In the genomic region with DNA sequence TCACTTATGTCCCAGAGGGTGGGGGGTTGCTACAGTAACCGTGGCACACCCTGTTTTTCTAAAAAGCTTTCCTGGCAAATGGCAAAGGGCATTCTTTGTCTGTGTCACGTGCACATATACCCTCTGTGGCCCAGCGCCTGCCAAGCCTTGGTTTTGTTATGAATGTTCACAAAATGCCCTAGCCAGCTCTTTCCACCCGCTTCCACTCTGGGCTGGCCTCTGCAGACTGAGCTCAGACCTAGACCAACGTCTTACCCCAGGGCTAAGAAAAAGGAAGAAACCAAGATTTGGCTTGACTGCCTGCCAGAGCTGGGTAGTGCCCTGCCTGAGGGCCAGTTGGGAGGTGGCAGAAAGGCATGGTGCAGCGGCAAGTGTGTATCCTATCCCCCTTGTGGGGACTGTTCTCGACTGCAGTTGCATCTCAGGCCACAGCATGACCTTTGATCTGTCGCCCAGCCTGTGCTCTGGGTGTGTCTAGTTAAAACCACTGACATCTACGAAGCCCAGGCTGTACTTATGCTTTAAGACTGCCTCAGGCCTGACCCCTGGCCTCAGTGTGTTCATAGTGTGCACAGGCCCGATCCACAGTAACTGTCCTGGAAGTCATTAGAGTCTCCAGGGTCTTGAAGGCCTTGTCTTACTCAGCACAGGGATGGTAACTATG, we compare ENCODE assay signal across 9 mouse cellular contexts. TPM values are rescaled to one million over a fixed set of nuclear protein-coding genes. Genes with fewer than 3 reads are reported as not detected.
DNase-seq lines count a peak whose midpoint lies in the region; ATAC-seq and TF ChIP-seq lines count a peak whose summit lies in the region.
"Had no signal": no experiment of that assay in that cellular context is flagged by ENCODE, and none has a peak within 500 bp of the region (broad histone marks: within the 10 kb centered on the region; RNA-seq: fewer than 3 reads in every experiment).

No protein-coding gene starts in this region.

- no peak for TF ChIP-seq CTCF in lung, embryonic 14.5 days (IDR thresholded peaks at IDR 0.05; ENCODE audit: low read depth)

- H3K9ac ChIP-seq in lung, embryonic 14.5 days, result no peak overlapping the region
- H3K9ac ChIP-seq in heart, embryonic 15.5 days, result no peak overlapping the region

- H3K27me3 ChIP-seq in lung, embryonic 14.5 days (ENCODE audit: insufficient read depth, low read length), result no peaks in the 10 kb centered on the region
- no peaks in the 10 kb centered on the region for H3K27me3 ChIP-seq in heart, embryonic 15.5 days

- ATAC-seq in lung, embryonic 14.5 days (ENCODE audit: insufficient read depth), result no peak
- no peak for ATAC-seq in heart, embryonic 15.5 days (replicated peaks; ENCODE audit: insufficient number of reproducible peaks, insufficient read depth, low FRiP score, low read depth)
- no peak for ATAC-seq in granulocyte monocyte progenitor cell, adult 5-6 weeks (replicated peaks; ENCODE audit: poor library complexity, severe bottlenecking)

- H3K4me1 ChIP-seq in lung, embryonic 14.5 days (ENCODE audit: insufficient read depth), result no peaks in the 10 kb centered on the region
- H3K4me1 ChIP-seq in heart, embryonic 15.5 days (replicated peaks), result 0 out of 2 replicates have a peak, but pooled peaks cover 12% of the 10 kb centered on the region

- no peaks in the 10 kb centered on the region for H3K9me3 ChIP-seq in lung, embryonic 14.5 days (ENCODE audit: low read depth, low read length)
- no peaks in the 10 kb centered on the region for H3K9me3 ChIP-seq in heart, embryonic 15.5 days (replicated peaks)

- H3K4me3 ChIP-seq in lung, embryonic 14.5 days (ENCODE audit: low read depth, low read length), result no peak overlapping the region
- no peak overlapping the region for H3K4me3 ChIP-seq in heart, embryonic 15.5 days
- no peak overlapping the region for H3K4me3 ChIP-seq in macrophage (ENCODE audit: inconsistent target)

- H3K27ac ChIP-seq in lung, embryonic 14.5 days (ENCODE audit: low read depth), result peak overlapping the region; percentile 16; the same call in 1 of the 2 replicates
- 0 out of 2 replicates have a peak overlapping the region, but pooled peaks have one; percentile 22 for H3K27ac ChIP-seq in heart, embryonic 15.5 days
- H3K27ac ChIP-seq in macrophage, result peak overlapping the region; percentile 2; the same call in 1 of the 2 replicates

- peak; percentile 38 for DNase-seq in adrenal gland, postnatal 14 days
- no peak for DNase-seq in adrenal gland, postnatal 4 days (ENCODE audit: low spot score in 2 of 2)
- DNase-seq in lung, embryonic 14.5 days, result no peak
- no peak for DNase-seq in lung, postnatal 14 days
- no peak for DNase-seq in urinary bladder, adult 18-20 months (ENCODE audit: low spot score in 2 of 2)

- 63% methylated on average over 10 of the region's 10 CpGs for WGBS in lung, embryonic 14.5 days
- 67% methylated on average over 10 of the region's 10 CpGs for WGBS in heart, embryonic 15.5 days
- WGBS in macrophage (ENCODE audit: missing documents), result 66% methylated on average over 10 of the region's 10 CpGs

- peaks cover 71% of the 10 kb centered on the region for H3K36me3 ChIP-seq in lung, embryonic 14.5 days (ENCODE audit: insufficient read depth)
- peaks cover 56% of the 10 kb centered on the region for H3K36me3 ChIP-seq in heart, embryonic 15.5 days
- peaks cover 67% of the 10 kb centered on the region for H3K36me3 ChIP-seq in macrophage (ENCODE audit: inconsistent target)

- H3K79me2 ChIP-seq in macrophage (ENCODE audit: inconsistent target), result no peaks in the 10 kb centered on the region

- H3K4me2 ChIP-seq in lung, embryonic 14.5 days, result no peak overlapping the region
- no peak overlapping the region for H3K4me2 ChIP-seq in heart, embryonic 15.5 days

RNA-seq across cellular contexts. Expression of gene Itgb4, which starts 19.2 kb away (rescaled TPM):
- total RNA-seq in adrenal gland, postnatal 14 days (2021), result 3.6 and 4.4 TPM in 2 replicates
- total RNA-seq in adrenal gland, postnatal 4 days (2021), result 1 to 10 TPM; 5.0 to 8.7 TPM
- polyA plus RNA-seq in lung, embryonic 14.5 days (2014; fragmentation: Nextera tagmentation; extraction: Ambion mirVana), result 2.0 and 2.3 TPM in 2 replicates
- polyA plus RNA-seq in heart, embryonic 15.5 days (2015; fragmentation: Nextera tagmentation; extraction: Ambion mirVana), result 1.2 and 3.9 TPM in 2 replicates
- total RNA-seq in macrophage (2018; cell fraction: chromatin; rRNA removed), result under 1 TPM in 1 of 26 experiments, not detected in 25; 0.13 TPM
- under 1 TPM in 19 of 26 experiments, not detected in 7; 0.03 to 0.07 (median 0.04) TPM for total RNA-seq in macrophage (2018; cell fraction: cytosol; rRNA removed)
- total RNA-seq in macrophage (2018; cell fraction: nucleus; rRNA removed), result under 1 TPM in 2 of 26 experiments, not detected in 24; 0.12 to 0.17 TPM
- polyA plus RNA-seq in macrophage (2018), result not detected in 3 replicates
- total RNA-seq in granulocyte monocyte progenitor cell, adult 5-6 weeks (2014; fragmentation: Nextera tagmentation), result not detected in 2 replicates
- not detected in 2 replicates for total RNA-seq in granulocyte monocyte progenitor cell, adult 5-6 weeks (2017)

RNA-seq across cellular contexts. Expression of gene Recql5, which starts 22.1 kb away (rescaled TPM):
- total RNA-seq in adrenal gland, postnatal 14 days (2021), result 18.3 and 22.3 TPM in 2 replicates
- total RNA-seq in adrenal gland, postnatal 4 days (2021), result 10 to 100 TPM; 28.6 to 28.8 TPM
- 17.8 and 21.7 TPM in 2 replicates for polyA plus RNA-seq in lung, embryonic 14.5 days (2014; fragmentation: Nextera tagmentation; extraction: Ambion mirVana)
- polyA plus RNA-seq in heart, embryonic 15.5 days (2015; fragmentation: Nextera tagmentation; extraction: Ambion mirVana), result 9.1 and 14.7 TPM in 2 replicates
- total RNA-seq in macrophage (2018; cell fraction: chromatin; rRNA removed), result 100 to 1,000 TPM in 14 of 26 experiments, 10 to 100 TPM in 12; 47.5 to 157 (median 104) TPM
- 10 to 100 TPM in 12 of 26 experiments, 1 to 10 TPM in 14; 4.8 to 15.6 (median 9.9) TPM for total RNA-seq in macrophage (2018; cell fraction: cytosol; rRNA removed)
- 10 to 100 TPM; 16.7 to 85.2 (median 55.4) TPM for total RNA-seq in macrophage (2018; cell fraction: nucleus; rRNA removed)
- polyA plus RNA-seq in macrophage (2018), result 9.2 to 13.0 TPM (median 10.3 TPM) in 3 replicates
- total RNA-seq in granulocyte monocyte progenitor cell, adult 5-6 weeks (2014; fragmentation: Nextera tagmentation), result 22.8 and 27.6 TPM in 2 replicates
- total RNA-seq in granulocyte monocyte progenitor cell, adult 5-6 weeks (2017), result 18.9 and 19.3 TPM in 2 replicates

RNA-seq across cellular contexts. Expression of gene Sap30bp, which starts 22.2 kb away (rescaled TPM):
- total RNA-seq in adrenal gland, postnatal 14 days (2021), result 40.9 and 42.9 TPM in 2 replicates
- 10 to 100 TPM; 44.9 to 51.5 TPM for total RNA-seq in adrenal gland, postnatal 4 days (2021)
- 39.1 and 43.5 TPM in 2 replicates for polyA plus RNA-seq in lung, embryonic 14.5 days (2014; fragmentation: Nextera tagmentation; extraction: Ambion mirVana)
- polyA plus RNA-seq in heart, embryonic 15.5 days (2015; fragmentation: Nextera tagmentation; extraction: Ambion mirVana), result 21.4 and 21.9 TPM in 2 replicates
- total RNA-seq in macrophage (2018; cell fraction: chromatin; rRNA removed), result 10 to 100 TPM; 33.7 to 89.1 (median 62.3) TPM
- total RNA-seq in macrophage (2018; cell fraction: cytosol; rRNA removed), result 10 to 100 TPM; 22.2 to 50.3 (median 32.8) TPM
- 10 to 100 TPM; 17.5 to 45.1 (median 31.4) TPM for total RNA-seq in macrophage (2018; cell fraction: nucleus; rRNA removed)
- 25.1 to 51.8 TPM (median 29.4 TPM) in 3 replicates for polyA plus RNA-seq in macrophage (2018)
- total RNA-seq in granulocyte monocyte progenitor cell, adult 5-6 weeks (2014; fragmentation: Nextera tagmentation), result 20.4 and 44.5 TPM in 2 replicates
- 145 and 211 TPM in 2 replicates for total RNA-seq in granulocyte monocyte progenitor cell, adult 5-6 weeks (2017)

RNA-seq across cellular contexts. Expression of gene Smim6, which starts 43.5 kb away (rescaled TPM):
- total RNA-seq in adrenal gland, postnatal 14 days (2021), result not detected in 2 replicates
- 1 to 10 TPM in 1 of 2 experiments, not detected in 1; 1.8 TPM for total RNA-seq in adrenal gland, postnatal 4 days (2021)
- 11.4 and 12.2 TPM in 2 replicates for polyA plus RNA-seq in lung, embryonic 14.5 days (2014; fragmentation: Nextera tagmentation; extraction: Ambion mirVana)
- polyA plus RNA-seq in heart, embryonic 15.5 days (2015; fragmentation: Nextera tagmentation; extraction: Ambion mirVana), result 3.3 and 5.0 TPM in 2 replicates
- total RNA-seq in macrophage (2018; cell fraction: chromatin; rRNA removed), result not detected
- not detected for total RNA-seq in macrophage (2018; cell fraction: cytosol; rRNA removed)
- not detected for total RNA-seq in macrophage (2018; cell fraction: nucleus; rRNA removed)
- not detected in 3 replicates for polyA plus RNA-seq in macrophage (2018)
- total RNA-seq in granulocyte monocyte progenitor cell, adult 5-6 weeks (2014; fragmentation: Nextera tagmentation), result 0.88 and 2.3 TPM in 2 replicates
- total RNA-seq in granulocyte monocyte progenitor cell, adult 5-6 weeks (2017), result 0.69 TPM in 1 of 2 replicates, not detected in the other
- polyA plus RNA-seq: frontal cortex, adult 2 months had no signal

RNA-seq across cellular contexts. Expression of gene Smim5, which starts 55.6 kb away (rescaled TPM):
- 0.82 and 1.3 TPM in 2 replicates for total RNA-seq in adrenal gland, postnatal 14 days (2021)
- 1 to 10 TPM; 2.1 to 2.3 TPM for total RNA-seq in adrenal gland, postnatal 4 days (2021)
- 1.9 and 3.2 TPM in 2 replicates for polyA plus RNA-seq in lung, embryonic 14.5 days (2014; fragmentation: Nextera tagmentation; extraction: Ambion mirVana)
- polyA plus RNA-seq in heart, embryonic 15.5 days (2015; fragmentation: Nextera tagmentation; extraction: Ambion mirVana), result 52.1 and 56.3 TPM in 2 replicates
- total RNA-seq in macrophage (2018; cell fraction: chromatin; rRNA removed), result not detected
- under 1 TPM in 10 of 26 experiments, not detected in 16; 0.05 to 0.56 (median 0.18) TPM for total RNA-seq in macrophage (2018; cell fraction: cytosol; rRNA removed)
- under 1 TPM in 1 of 26 experiments, not detected in 25; 0.68 TPM for total RNA-seq in macrophage (2018; cell fraction: nucleus; rRNA removed)
- 0.24 TPM in 1 of 3 replicates, not detected in the others for polyA plus RNA-seq in macrophage (2018)
- total RNA-seq in granulocyte monocyte progenitor cell, adult 5-6 weeks (2014; fragmentation: Nextera tagmentation), result 7.1 and 10.4 TPM in 2 replicates
- total RNA-seq in granulocyte monocyte progenitor cell, adult 5-6 weeks (2017), result 3.5 and 7.8 TPM in 2 replicates
